Mouse (Mus musculus) lung, postnatal 0 days (tissue): ENCODE results near the gene Fbn1. TPM values are rescaled to one million over a fixed set of nuclear protein-coding genes. Genes with fewer than 3 reads are reported as not detected.

Experiments used
- ATAC-seq: fragments of 200-750 bp; cut with Nextera tagmentation; 2 replicates; pipeline ENCODE4 v1.8.0; 2017; ENCODE audit warnings: moderate library complexity
- DNase-seq: peaks from one replicate; pipeline ENCODE4 v3.0.0-alpha.2; 2016; ENCODE audit warnings: low spot score
- H3K27ac ChIP-seq: fragments of 300-500 bp; sonication (generic); 2 replicates; pipeline ENCODE4 v1.5.1; 2014; ENCODE audit warnings: antibody characterized with exemption, mild to moderate bottlenecking, low read length, mixed read lengths
- H3K27me3 ChIP-seq: fragments of 300-500 bp; sonication (generic); replicated peaks from 2 replicates; pipeline ENCODE4 v1.6.1; 2014; ENCODE audit warnings: low read length, mixed read lengths; ENCODE audit not compliant: insufficient read depth
- H3K36me3 ChIP-seq: fragments of 300-500 bp; sonication (generic); 2 replicates; pipeline ENCODE4 v1.6.1; 2014; ENCODE audit warnings: low read length, mixed read lengths; ENCODE audit not compliant: insufficient read depth
- H3K4me1 ChIP-seq: fragments of 300-500 bp; sonication (generic); 2 replicates; pipeline ENCODE4 v1.6.1; 2014; ENCODE audit warnings: antibody characterized with exemption, low read depth, low read length, mixed read lengths; ENCODE audit not compliant: insufficient read depth
- H3K4me2 ChIP-seq: fragments of 300-500 bp; sonication (generic); replicated peaks from 2 replicates; pipeline ENCODE4 v1.6.1; 2014; ENCODE audit warnings: low read depth, mild to moderate bottlenecking, low read length, moderate library complexity, mixed read lengths
- H3K4me3 ChIP-seq: fragments of 300-500 bp; sonication (generic); 2 replicates; pipeline ENCODE4 v1.5.1; 2014; ENCODE audit warnings: low read depth, low read length
- H3K9ac ChIP-seq: fragments of 300-500 bp; sonication (generic); replicated peaks from 2 replicates; pipeline ENCODE4 v1.6.1; 2014; ENCODE audit warnings: low read depth, mild to moderate bottlenecking
- H3K9me3 ChIP-seq: fragments of 300-500 bp; sonication (generic); 2 replicates; pipeline ENCODE4 v1.6.1; 2016; ENCODE audit warnings: low read length, mixed read lengths
- CTCF ChIP-seq: IDR thresholded peaks from 2 replicates; pipeline ENCODE4 v1.5.1; 2016; ENCODE audit warnings: antibody characterized with exemption, mild to moderate bottlenecking
- EP300 ChIP-seq: IDR thresholded peaks from 2 replicates; pipeline ENCODE4 v1.6.1; 2016; ENCODE audit warnings: antibody characterized with exemption, mild to moderate bottlenecking, control low read depth
- WGBS: fragments of 180-500 bp; shearing (Covaris S2); extraction: QIAGEN DNeasy Blood & Tissue Kit; methylation state at CpG from one replicate; pipeline ENCODE4 v1.1.7; 2014; 5-methylcytosine and 5-hydroxymethylcytosine counted together
- polyA plus RNA-seq: library from polyadenylated mRNA; unstranded; fragments of >200 nt; fragmentation: Nextera tagmentation; extraction: Ambion mirVana; gene quantifications from 2 replicates; pipeline ENCODE4 v1.2.1, GENCODE M21; 2015

Gene Fbn1
- polyA plus RNA-seq, 1 experiment from 2014 or later: 23.6 TPM

DNA sequence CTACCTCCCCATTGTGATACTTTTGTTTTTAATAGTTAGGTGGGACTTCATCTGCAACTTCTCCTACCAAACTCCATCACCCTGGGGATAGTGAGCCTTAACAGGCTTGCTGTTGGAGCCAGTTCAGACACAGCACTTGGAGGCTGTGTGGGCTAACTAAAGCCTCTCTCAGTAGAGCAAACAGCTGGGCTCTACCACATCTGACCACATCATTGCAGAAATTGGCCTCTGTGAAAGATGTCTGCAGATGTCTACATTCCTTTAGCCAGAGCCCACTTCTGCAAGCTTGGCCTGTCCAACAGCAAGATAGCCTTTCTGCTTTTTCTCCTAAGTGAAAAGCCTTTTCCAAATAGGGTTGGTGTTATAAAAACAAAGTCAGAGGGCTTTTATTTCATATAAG is 23.6 kb downstream of the Fbn1 start:
- 0 out of 2 replicates have a peak, but pooled peaks cover 3% of the 10 kb centered on the region for H3K4me1 ChIP-seq
- no peaks in the 10 kb centered on the region for H3K36me3 ChIP-seq
- TF ChIP-seq CTCF: no peak
- TF ChIP-seq EP300: peak; percentile 33; the same call in 1 of the 2 replicates
- no peak overlapping the region for H3K4me2 ChIP-seq
- no peak overlapping the region for H3K9ac ChIP-seq
- H3K9me3 ChIP-seq: no peaks in the 10 kb centered on the region
- ATAC-seq (peak; percentile 77), DNase-seq (peak; percentile 79)
- no peak overlapping the region for H3K4me3 ChIP-seq
- no peaks in the 10 kb centered on the region for H3K27me3 ChIP-seq
- no peak overlapping the region for H3K27ac ChIP-seq

DNA sequence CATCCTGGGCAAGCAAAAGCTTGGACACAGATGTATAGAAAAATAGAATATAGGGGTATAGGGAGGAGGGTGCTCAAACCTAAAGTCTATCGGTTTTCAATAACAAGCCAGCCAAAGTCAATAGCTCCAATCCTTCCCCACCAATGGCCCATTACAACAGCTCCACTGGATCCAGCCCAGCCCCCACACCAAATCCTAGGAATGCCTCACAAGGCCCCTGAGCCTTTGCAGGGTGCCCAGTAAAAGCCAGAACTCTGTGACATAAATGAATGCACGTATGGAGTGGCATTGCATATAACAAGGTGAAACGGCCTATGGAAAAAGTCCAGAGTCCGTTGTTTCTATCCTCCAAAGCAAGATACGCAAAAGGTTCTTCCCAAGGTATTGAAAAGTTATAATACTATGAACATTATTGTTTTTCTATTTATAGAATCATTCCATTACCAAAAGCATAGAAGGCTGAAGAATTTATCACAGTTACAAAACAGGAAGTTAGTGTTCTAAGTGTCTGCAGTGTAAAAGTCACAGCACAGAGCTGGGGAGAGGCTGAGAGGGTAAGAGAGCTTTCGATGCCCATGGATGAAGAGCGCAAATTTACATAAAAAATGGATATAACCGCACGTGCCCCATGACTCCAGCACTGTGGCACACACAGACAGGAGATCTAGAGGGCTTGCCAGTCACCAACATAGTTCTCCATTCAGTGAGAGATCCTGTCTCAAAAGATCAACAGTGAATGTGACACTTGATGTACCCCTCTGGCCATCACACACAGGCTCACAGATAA is 26.1 kb downstream of the Fbn1 start:
- Histone ChIP-seq H3K9ac (no peak overlapping the region), H3K27ac (peak overlapping the region; percentile 7), H3K9me3 (no peaks in the 10 kb centered on the region), H3K36me3 (no peaks in the 10 kb centered on the region), H3K4me2 (no peak overlapping the region), H3K4me1 (peaks cover 3% of the 10 kb centered on the region; the same call in 1 of the 2 replicates), H3K27me3 (no peaks in the 10 kb centered on the region), H3K4me3 (no peak overlapping the region)
- ATAC-seq (no peak), DNase-seq (peak; percentile 30)
- WGBS: 82% methylated on average over 9 of the region's 9 CpGs
- no peak for TF ChIP-seq EP300
- no peak for TF ChIP-seq CTCF

DNA sequence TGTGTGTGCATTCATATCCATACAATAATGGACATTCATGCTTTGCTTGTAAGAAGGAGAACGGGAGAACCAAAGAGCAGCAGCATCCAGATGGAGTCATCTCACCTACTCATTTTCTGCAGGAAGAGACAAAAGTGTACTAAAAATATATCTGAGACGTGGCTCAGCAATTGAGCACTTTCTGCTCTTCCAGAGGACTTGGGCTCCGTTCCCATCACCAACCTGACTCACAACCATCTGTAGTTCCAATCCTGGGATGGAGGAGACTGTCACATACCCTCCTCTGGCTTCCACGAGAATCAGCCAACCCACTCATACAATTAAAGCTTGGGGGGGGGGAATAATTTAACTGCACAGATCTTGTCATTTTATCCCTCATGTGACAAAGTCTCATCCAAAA is 26.7 kb downstream of the Fbn1 start:
- Histone ChIP-seq H3K9me3 (no peaks in the 10 kb centered on the region), H3K27me3 (no peaks in the 10 kb centered on the region), H3K4me2 (no peak overlapping the region), H3K9ac (no peak overlapping the region), H3K27ac (peak overlapping the region; percentile 7; the same call in 1 of the 2 replicates), H3K36me3 (no peaks in the 10 kb centered on the region), H3K4me1 (peaks cover 3% of the 10 kb centered on the region; the same call in 1 of the 2 replicates), H3K4me3 (no peak overlapping the region)
- no peak for DNase-seq
- 70% methylated on average over 4 of the region's 4 CpGs for WGBS
- ATAC-seq: no peak
- no peak for TF ChIP-seq CTCF
- no peak for TF ChIP-seq EP300

DNA sequence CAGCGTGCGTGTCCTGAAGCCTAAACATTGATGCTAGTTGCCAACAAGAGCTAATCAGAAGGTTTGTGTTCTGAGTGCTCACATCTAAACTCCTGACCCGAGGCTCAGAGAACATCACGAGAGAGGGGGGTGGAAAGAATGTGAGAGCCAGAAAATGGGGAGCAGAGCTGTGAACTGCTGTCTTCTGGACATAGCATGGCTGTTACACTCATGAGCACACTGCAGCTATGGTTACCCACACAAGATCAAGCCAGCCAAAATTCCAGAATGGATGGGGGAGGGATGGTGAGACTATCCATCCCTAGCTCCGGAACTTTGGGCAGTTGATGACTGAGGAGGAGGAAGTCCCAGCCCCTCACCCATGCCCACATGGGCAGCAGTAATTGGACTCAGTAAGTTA is 27.7 kb downstream of the Fbn1 start:
- H3K36me3 ChIP-seq: no peaks in the 10 kb centered on the region
- peak; percentile 5; the same call in 1 of the 2 replicates for TF ChIP-seq EP300
- TF ChIP-seq CTCF: no peak
- peaks cover 3% of the 10 kb centered on the region; the same call in 1 of the 2 replicates for H3K4me1 ChIP-seq
- H3K27ac ChIP-seq: peak overlapping the region; percentile 55; the same call in 1 of the 2 replicates
- H3K9ac ChIP-seq: no peak overlapping the region
- ATAC-seq (peak; percentile 88), DNase-seq (peak; percentile 90)
- H3K27me3 ChIP-seq: no peaks in the 10 kb centered on the region
- 46% methylated on average over 5 of the region's 5 CpGs for WGBS
- H3K4me3 ChIP-seq: no peak overlapping the region
- H3K4me2 ChIP-seq: no peak overlapping the region
- no peaks in the 10 kb centered on the region for H3K9me3 ChIP-seq

DNA sequence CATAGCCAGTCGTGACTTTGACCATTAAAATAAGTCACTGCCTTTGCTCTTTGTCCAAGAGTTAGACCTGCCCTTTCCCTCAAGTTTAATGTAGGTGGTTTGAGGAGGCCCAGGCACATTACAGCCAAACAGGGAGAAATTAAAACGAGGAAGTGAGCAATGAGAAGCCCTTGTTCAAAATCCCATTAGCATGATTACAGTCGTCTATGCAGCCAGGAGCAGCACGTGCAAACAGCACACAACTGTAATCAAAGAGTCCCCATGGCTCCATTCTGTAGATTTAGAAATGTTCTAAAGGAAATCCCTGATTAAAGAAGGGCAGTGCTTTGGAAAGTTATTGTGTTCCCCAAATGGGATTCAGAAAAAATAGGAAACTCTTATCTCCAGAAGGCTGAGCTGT is 29.1 kb downstream of the Fbn1 start:
- DNase-seq (no peak), ATAC-seq (no peak)
- Histone ChIP-seq H3K27ac (peak overlapping the region; percentile 47; the same call in 1 of the 2 replicates), H3K4me1 (peaks cover 3% of the 10 kb centered on the region; the same call in 1 of the 2 replicates), H3K27me3 (no peaks in the 10 kb centered on the region), H3K9me3 (no peaks in the 10 kb centered on the region), H3K36me3 (no peaks in the 10 kb centered on the region), H3K9ac (no peak overlapping the region), H3K4me3 (no peak overlapping the region), H3K4me2 (no peak overlapping the region)
- TF ChIP-seq CTCF (no peak), EP300 (no peak)
- 49% methylated on average over 4 of the region's 4 CpGs for WGBS

DNA sequence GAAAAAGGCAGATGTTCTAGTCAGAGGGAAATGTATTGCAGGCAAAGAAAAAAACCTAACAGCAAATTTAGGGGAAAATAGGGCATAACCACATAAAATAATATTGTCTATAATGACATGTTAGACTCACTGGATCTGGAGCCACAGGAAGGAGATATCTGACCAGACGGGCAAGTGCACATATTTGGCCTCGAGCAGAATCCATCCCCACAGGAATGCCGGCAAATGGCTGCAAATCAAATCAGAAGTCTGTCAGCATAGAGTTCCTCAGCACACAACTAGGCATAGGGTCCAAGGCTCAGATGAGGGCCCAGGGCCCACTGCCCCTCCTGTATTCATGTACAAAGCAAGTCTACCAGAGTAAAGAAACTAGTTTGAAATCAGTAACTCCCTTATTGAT is 30.4 kb downstream of the Fbn1 start:
- Histone ChIP-seq H3K4me2 (no peak overlapping the region), H3K4me1 (peaks cover 7% of the 10 kb centered on the region; the same call in 1 of the 2 replicates)
- TF ChIP-seq EP300 (no peak), CTCF (no peak)

More for the DNA sequence above, 30.4 kb downstream of the Fbn1 start:
- Histone ChIP-seq H3K9me3 (no peaks in the 10 kb centered on the region), H3K36me3 (no peaks in the 10 kb centered on the region), H3K27me3 (no peaks in the 10 kb centered on the region), H3K4me3 (no peak overlapping the region), H3K9ac (no peak overlapping the region), H3K27ac (0 out of 2 replicates have a peak overlapping the region, but pooled peaks have one; percentile 4)
- ATAC-seq (no peak), DNase-seq (no peak)
- WGBS: 80% methylated on average over 3 of the region's 3 CpGs
